Mouse (Mus musculus) heart, postnatal 0 days (tissue): ENCODE measurements around the gene Bud13.

Experiments
- CTCF ChIP-seq: IDR thresholded peaks from 2 replicates; pipeline ENCODE4 v1.5.1; 2016; ENCODE audit warnings: antibody characterized with exemption, control low read depth, low read depth
- EP300 ChIP-seq: IDR thresholded peaks from 2 replicates; pipeline ENCODE4 v1.6.1; 2016; ENCODE audit warnings: antibody characterized with exemption, low read depth

- TF ChIP-seq CTCF (no peak), EP300 (no peak)
Measured at GRCm38 (mm10) chr9:46316388-46316787, 33.6 kb downstream of the Bud13 start.
